Mouse (Mus musculus) neural tube, postnatal 0 days (tissue): ENCODE data around the gene Sf3b5. TPM values are rescaled to one million over a fixed set of nuclear protein-coding genes. Genes with fewer than 3 reads are reported as not detected.

ENCODE experiments used
- polyA plus RNA-seq: library from polyadenylated mRNA; unstranded; fragments of >200 nt; fragmentation: Nextera tagmentation; extraction: Ambion mirVana; gene quantifications from 2 replicates; pipeline ENCODE4 v1.2.1, GENCODE M21; 2015

Sf3b5 gene
- polyA plus RNA-seq: 29.9 and 30.3 TPM in 2 replicates

GRCm38 (mm10) chr10:13005043-13005442 lies at the start of gene Sf3b5:
Gene Sf3b5, plus strand, starts transcription at chr10:13005343.

GRCm38 (mm10) chr10:12964151-12965075 lies 40.7 kb upstream of the Sf3b5 start, which contains the start of gene Stx11:
Gene Stx11, minus strand, starts transcription at chr10:12964298.

Other genes starting within 250 kb of the Sf3b5 start
- gene Utrn, start 136.0 kb upstream of the Sf3b5 start, polyA plus RNA-seq: 32.5 and 34.1 TPM in 2 replicates
- gene Stx11, start 41.0 kb upstream of the Sf3b5 start, polyA plus RNA-seq: 1.4 and 1.5 TPM in 2 replicates
- gene Plagl1, start 55.2 kb downstream of the Sf3b5 start, polyA plus RNA-seq: 19.4 and 21.4 TPM in 2 replicates
- not detected in 2 replicates for gene Zc2hc1b, start 172.7 kb downstream of the Sf3b5 start, polyA plus RNA-seq
- gene Ltv1, start 187.8 kb downstream of the Sf3b5 start, polyA plus RNA-seq: 24.4 and 27.6 TPM in 2 replicates